Mouse (Mus musculus) forebrain, embryonic 11.5 days (tissue): ENCODE data around the gene Grm7. TPM values are rescaled to one million over a fixed set of nuclear protein-coding genes. Genes with fewer than 3 reads are reported as not detected.

ENCODE experiments used
- ATAC-seq: fragments of 200-750 bp; cut with Nextera tagmentation; replicated peaks from 2 replicates; pipeline ENCODE4 v1.8.0; 2017; ENCODE audit warnings: moderate TSS enrichment; ENCODE audit not compliant: low FRiP score
- DNase-seq: peaks from one replicate; pipeline ENCODE4 v3.0.0-alpha.2; 2017; ENCODE audit warnings: low spot score
- H3K27ac ChIP-seq: fragments of 300-500 bp; sonication (generic); 2 replicates; pipeline ENCODE4 v1.5.1; 2014; ENCODE audit warnings: low read depth, low read length
- H3K27me3 ChIP-seq: fragments of 300-500 bp; sonication (generic); 2 replicates; pipeline ENCODE4 v1.6.1; 2014; ENCODE audit warnings: mild to moderate bottlenecking, low read length, mixed read lengths; ENCODE audit not compliant: control insufficient read depth, insufficient read depth
- H3K36me3 ChIP-seq: fragments of 300-500 bp; sonication (generic); 2 replicates; pipeline ENCODE4 v1.6.1; 2014; ENCODE audit warnings: mild to moderate bottlenecking, low read length, moderate library complexity, mixed read lengths; ENCODE audit not compliant: control insufficient read depth, insufficient read depth
- H3K4me1 ChIP-seq: fragments of 300-500 bp; sonication (generic); replicated peaks from 2 replicates; pipeline ENCODE4 v1.6.1; 2014; ENCODE audit warnings: low read length, mixed read lengths; ENCODE audit not compliant: control insufficient read depth, insufficient read depth
- H3K4me2 ChIP-seq: fragments of 300-500 bp; sonication (generic); 2 replicates; pipeline ENCODE4 v1.6.1; 2014; ENCODE audit warnings: low read depth, mild to moderate bottlenecking, low read length, moderate library complexity, mixed read lengths; ENCODE audit not compliant: severe bottlenecking
- H3K4me3 ChIP-seq: fragments of 300-500 bp; sonication (generic); 2 replicates; pipeline ENCODE4 v1.5.1; 2014; ENCODE audit warnings: low read depth, low read length
- H3K9ac ChIP-seq: fragments of 300-500 bp; sonication (generic); 2 replicates; pipeline ENCODE4 v1.6.1; 2014; ENCODE audit warnings: low read length
- H3K9me3 ChIP-seq: fragments of 300-500 bp; sonication (generic); 2 replicates; pipeline ENCODE4 v1.6.1; 2016; ENCODE audit warnings: low read length, mixed read lengths; ENCODE audit not compliant: control insufficient read depth
- WGBS: fragments of 180-500 bp; shearing (Covaris S2); extraction: QIAGEN DNeasy Blood & Tissue Kit; methylation state at CpG from one replicate; pipeline ENCODE4 v1.1.7; 2014; 5-methylcytosine and 5-hydroxymethylcytosine counted together
- polyA plus RNA-seq: library from polyadenylated mRNA; unstranded; fragments of >200 nt; fragmentation: Nextera tagmentation; extraction: Ambion mirVana; gene quantifications from 2 replicates; pipeline ENCODE4 v1.2.1, GENCODE M21; 2014

Grm7 gene
- polyA plus RNA-seq, 1 experiment from 2014 or later = 0.79 TPM

- H3K4me1 ChIP-seq = no peaks in the 10 kb centered on the region
- no peak overlapping the region for H3K27ac ChIP-seq
- 73% methylated on average over 5 of the region's 5 CpGs for WGBS
- DNase-seq (no peak), ATAC-seq (no peak)
- no peak overlapping the region for H3K4me3 ChIP-seq
- H3K36me3 ChIP-seq = no peaks in the 10 kb centered on the region
- H3K27me3 ChIP-seq = no peaks in the 10 kb centered on the region
- H3K9me3 ChIP-seq = no peaks in the 10 kb centered on the region
- no peak overlapping the region for H3K4me2 ChIP-seq
- no peak overlapping the region for H3K9ac ChIP-seq
Measured at GRCm38 (mm10) chr6:110709763-110710162, 64.4 kb downstream of the Grm7 start.

GRCm38 (mm10) chr6:110714943-110715342 lies 69.6 kb downstream of the Grm7 start:
- DNase-seq = no peak
- no peak for ATAC-seq
- Histone ChIP-seq H3K27ac (no peak overlapping the region), H3K4me2 (no peak overlapping the region), H3K4me3 (no peak overlapping the region), H3K9ac (no peak overlapping the region), H3K9me3 (no peaks in the 10 kb centered on the region), H3K4me1 (no peaks in the 10 kb centered on the region), H3K27me3 (no peaks in the 10 kb centered on the region), H3K36me3 (no peaks in the 10 kb centered on the region)
- 94% methylated on average over 3 of the region's 3 CpGs for WGBS

DNA sequence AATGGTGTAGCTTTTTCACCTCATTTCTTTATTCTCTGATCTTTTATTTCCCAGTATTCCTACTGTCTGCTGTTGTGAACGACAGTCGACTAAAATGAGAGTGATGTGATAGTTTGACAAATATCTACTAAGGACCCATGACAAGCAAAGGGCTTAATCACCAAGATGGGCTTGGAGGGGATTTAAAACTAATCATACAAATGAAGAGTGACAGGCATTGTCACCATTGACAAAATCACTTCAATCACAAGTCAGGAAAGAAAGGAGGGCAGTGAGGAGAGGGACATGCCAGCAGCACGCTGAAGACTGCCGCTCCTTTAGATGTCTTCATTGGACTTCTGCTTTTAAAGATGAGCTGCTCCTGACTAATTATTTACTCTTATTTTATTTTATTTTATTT lies 78.0 kb downstream of the Grm7 start:
- ATAC-seq (no peak), DNase-seq (no peak)
- no peaks in the 10 kb centered on the region for H3K27me3 ChIP-seq
- no peaks in the 10 kb centered on the region for H3K36me3 ChIP-seq
- H3K27ac ChIP-seq = no peak overlapping the region
- no peak overlapping the region for H3K4me3 ChIP-seq
- H3K4me2 ChIP-seq = no peak overlapping the region
- H3K4me1 ChIP-seq = no peaks in the 10 kb centered on the region
- WGBS = 77% methylated on average over 4 of the region's 4 CpGs
- no peak overlapping the region for H3K9ac ChIP-seq
- H3K9me3 ChIP-seq = no peaks in the 10 kb centered on the region

GRCm38 (mm10) chr6:110733914-110734313 lies 88.5 kb downstream of the Grm7 start:
- ATAC-seq (no peak), DNase-seq (no peak)
- Histone ChIP-seq H3K36me3 (no peaks in the 10 kb centered on the region), H3K4me3 (no peak overlapping the region), H3K27me3 (no peaks in the 10 kb centered on the region), H3K9me3 (no peaks in the 10 kb centered on the region), H3K27ac (no peak overlapping the region), H3K9ac (no peak overlapping the region), H3K4me2 (no peak overlapping the region), H3K4me1 (no peaks in the 10 kb centered on the region)
- WGBS = 94% methylated on average over 2 of the region's 2 CpGs

DNA sequence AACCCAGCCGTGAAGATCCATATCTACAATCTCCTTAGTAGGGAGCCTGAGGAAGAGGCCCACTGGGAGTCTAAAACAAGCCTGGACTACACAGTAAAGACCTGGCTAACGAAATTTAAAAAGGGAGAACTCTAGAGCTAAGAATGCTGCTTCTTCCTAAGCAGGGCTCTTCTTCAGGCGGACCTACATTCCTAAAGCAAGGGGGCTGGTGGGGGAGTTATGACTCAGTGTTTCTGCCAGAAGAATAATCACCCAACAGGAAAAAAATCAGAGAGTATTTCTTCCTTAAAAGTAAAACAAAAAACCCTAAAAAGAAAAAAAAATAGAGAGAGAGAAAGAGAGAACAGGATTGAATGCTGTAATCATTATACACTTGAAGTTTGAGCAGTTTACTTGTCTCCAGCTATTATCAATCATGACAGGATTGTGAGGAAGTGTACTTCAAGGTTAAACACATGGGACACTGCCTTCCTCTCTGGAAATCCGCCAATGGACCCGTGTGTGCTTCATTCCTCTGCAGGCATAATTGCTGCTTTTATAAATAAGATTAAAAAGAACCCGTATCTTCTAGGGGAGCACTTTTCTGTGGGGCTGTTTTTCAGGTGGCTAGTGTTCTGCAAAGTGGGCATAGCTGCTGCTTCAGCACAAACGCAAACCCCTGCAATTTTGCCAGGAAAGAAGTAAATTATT lies 98.7 kb downstream of the Grm7 start:
- DNase-seq (no peak), ATAC-seq (no peak)
- Histone ChIP-seq H3K27ac (no peak overlapping the region), H3K9me3 (no peaks in the 10 kb centered on the region), H3K9ac (no peak overlapping the region), H3K4me1 (no peaks in the 10 kb centered on the region), H3K4me3 (no peak overlapping the region), H3K4me2 (no peak overlapping the region), H3K27me3 (no peaks in the 10 kb centered on the region), H3K36me3 (no peaks in the 10 kb centered on the region)
- WGBS = 64% methylated on average over 7 of the region's 7 CpGs

DNA sequence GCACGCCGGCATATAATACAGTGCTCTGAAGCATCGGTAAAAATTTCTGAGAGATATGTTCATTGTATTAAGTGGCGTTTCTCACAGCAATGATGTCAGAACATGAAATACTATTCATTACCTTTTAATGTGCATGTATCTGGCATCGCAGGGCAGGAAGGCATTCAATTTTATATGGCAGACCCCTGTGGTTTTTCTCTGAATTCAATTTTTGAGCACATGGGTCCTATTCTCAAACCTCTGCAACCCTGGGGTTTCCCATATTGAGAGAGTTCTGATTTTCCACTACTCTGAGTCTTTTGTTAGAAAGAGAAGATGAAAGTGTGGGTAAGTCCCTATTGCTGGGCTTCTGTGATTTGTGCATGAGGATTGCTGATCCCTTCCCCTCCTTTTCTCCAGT lies 110.5 kb downstream of the Grm7 start:
- WGBS = 82% methylated on average over 5 of the region's 5 CpGs
- Histone ChIP-seq H3K36me3 (no peaks in the 10 kb centered on the region), H3K4me2 (no peak overlapping the region), H3K27me3 (no peaks in the 10 kb centered on the region), H3K27ac (no peak overlapping the region), H3K4me3 (no peak overlapping the region), H3K9ac (no peak overlapping the region), H3K4me1 (no peaks in the 10 kb centered on the region), H3K9me3 (no peaks in the 10 kb centered on the region)
- no peak for ATAC-seq
- no peak for DNase-seq

- Histone ChIP-seq H3K4me1 (0 out of 2 replicates have a peak, but pooled peaks cover 2% of the 10 kb centered on the region), H3K4me3 (no peak overlapping the region), H3K4me2 (no peak overlapping the region), H3K9ac (no peak overlapping the region), H3K9me3 (no peaks in the 10 kb centered on the region), H3K36me3 (no peaks in the 10 kb centered on the region), H3K27me3 (no peaks in the 10 kb centered on the region), H3K27ac (no peak overlapping the region)
- no peak for DNase-seq
- ATAC-seq = no peak
Measured at GRCm38 (mm10) chr6:110769588-110769987, 124.2 kb downstream of the Grm7 start.

- no peaks in the 10 kb centered on the region for H3K27me3 ChIP-seq
- H3K9me3 ChIP-seq = no peaks in the 10 kb centered on the region
- DNase-seq = no peak
- no peak overlapping the region for H3K27ac ChIP-seq
- H3K4me2 ChIP-seq = no peak overlapping the region
- 0 out of 2 replicates have a peak, but pooled peaks cover under 1% of the 10 kb centered on the region for H3K4me1 ChIP-seq
- no peak for ATAC-seq
- H3K9ac ChIP-seq = no peak overlapping the region
- H3K36me3 ChIP-seq = no peaks in the 10 kb centered on the region
- 25% methylated on average over 1 of the region's 1 CpGs for whole genome bisulfite sequencing
- H3K4me3 ChIP-seq = no peak overlapping the region
Measured at GRCm38 (mm10) chr6:110772652-110773051, 127.3 kb downstream of the Grm7 start.

DNA sequence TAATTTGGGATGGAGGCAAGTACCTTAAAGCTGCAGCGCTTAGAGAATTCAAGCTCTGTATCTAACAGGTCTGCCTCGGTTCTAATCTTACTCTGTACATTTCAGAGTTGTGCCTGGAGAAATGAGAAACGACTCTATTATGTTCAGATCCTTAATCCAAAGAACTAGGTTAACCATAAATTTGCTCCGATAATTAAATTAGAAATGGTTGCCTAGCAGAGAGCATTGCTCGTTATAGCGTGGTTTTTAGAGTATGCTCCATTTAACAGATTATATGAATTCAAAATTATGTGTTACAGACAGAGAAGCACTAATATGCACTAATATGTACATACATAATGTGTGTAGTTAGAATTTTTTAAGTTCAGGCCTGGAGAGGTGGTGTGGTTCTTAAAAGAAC lies 130.7 kb downstream of the Grm7 start:
- ATAC-seq (no peak), DNase-seq (no peak)
- WGBS = 69% methylated on average over 6 of the region's 6 CpGs
- H3K9ac ChIP-seq = no peak overlapping the region
- no peaks in the 10 kb centered on the region for H3K9me3 ChIP-seq
- H3K4me1 ChIP-seq = no peaks in the 10 kb centered on the region
- no peak overlapping the region for H3K27ac ChIP-seq
- H3K36me3 ChIP-seq = no peaks in the 10 kb centered on the region
- H3K27me3 ChIP-seq = no peaks in the 10 kb centered on the region
- H3K4me3 ChIP-seq = no peak overlapping the region
- no peak overlapping the region for H3K4me2 ChIP-seq
